Mouse (Mus musculus): ENCODE measurements at regions not wholly inside any gene's neighbourhood (a gene's known extent, or its start where the extent isn't known, plus 50 kb on each side); places are given as distances from the start of the nearest gene placed in this dataset.
A peak's percentile ranks its signal among the peaks of the same experiment; 100 is the strongest.

DNA sequence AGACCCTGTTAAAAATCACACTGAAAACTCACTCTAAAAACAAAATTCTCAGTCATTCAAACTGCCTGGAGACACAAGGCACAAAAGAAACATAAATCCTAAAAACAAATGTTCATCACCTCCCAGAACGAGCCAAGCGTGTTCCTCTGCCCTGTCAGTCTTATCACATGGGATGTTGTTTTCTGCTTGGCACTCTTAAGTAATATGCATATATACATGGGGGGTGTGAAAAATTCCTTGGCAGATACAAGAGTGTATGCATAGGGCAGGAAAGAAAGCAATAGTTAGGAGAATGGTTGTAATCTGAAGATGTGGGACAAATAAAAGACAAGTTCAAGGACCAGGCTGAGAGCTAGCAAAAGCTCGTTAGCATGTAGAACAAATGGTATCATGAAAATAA, 179.4 kb downstream of the Qdpr start:
- DNase-seq, result no peak

DNA sequence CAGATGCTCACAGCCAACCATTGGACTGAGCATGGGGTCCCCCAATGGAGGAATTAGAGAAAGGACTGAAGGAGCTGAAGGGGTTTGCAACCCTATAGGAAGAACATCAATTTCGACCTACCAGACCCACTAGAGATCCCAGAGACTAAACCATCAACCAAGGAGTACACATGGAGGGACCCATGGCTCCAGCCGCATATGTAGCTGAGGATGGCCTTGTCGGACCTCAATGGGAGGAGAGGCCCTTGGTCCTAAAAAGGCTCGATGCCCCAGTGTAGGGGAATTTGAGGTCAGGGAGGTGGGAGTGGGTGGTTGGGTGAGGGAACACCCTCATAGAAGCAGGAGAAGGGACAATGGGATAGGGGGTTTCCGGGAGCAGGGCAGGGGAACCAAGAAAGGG, 180.6 kb downstream of the Qdpr start:
- DNase-seq, result no peak

DNA sequence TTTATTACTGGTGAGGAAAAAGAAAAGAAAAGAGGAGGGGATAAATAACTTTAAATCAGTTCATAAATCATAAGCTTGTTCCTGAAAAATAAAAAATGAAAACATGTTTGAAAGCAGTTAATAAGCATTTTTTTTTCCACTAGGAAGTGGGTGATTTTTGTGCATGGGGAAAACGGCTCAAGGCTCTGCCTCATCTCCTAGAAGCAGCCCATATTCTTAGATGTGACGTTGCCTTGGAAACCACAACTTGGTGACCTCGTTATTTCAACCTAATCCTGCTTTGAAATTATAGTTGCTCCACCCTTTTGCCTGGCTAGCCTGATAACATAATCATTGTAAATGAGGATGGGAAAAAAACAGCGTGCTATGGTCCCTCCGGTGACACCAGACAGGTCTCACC, 183.1 kb downstream of the Qdpr start:
- no peak for DNase-seq

DNA sequence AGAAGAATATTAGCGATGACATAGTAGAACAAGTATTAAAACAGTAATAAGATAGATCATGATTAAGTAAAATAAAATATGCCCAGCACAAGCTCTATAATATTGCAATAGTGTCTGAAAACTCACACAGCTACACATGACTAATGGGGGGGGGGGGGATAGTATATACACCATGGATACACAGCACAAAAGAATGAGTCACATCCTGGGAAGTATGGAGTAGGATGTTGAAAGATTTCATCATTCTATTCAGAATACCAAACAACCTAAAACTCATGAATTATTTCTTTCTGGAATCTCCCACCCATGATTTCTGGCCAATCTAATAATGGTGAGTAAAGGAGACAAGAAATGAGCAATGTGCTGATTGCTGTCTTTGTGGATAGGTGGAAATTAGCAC, 191.6 kb downstream of the Qdpr start:
- no peak for DNase-seq

DNA sequence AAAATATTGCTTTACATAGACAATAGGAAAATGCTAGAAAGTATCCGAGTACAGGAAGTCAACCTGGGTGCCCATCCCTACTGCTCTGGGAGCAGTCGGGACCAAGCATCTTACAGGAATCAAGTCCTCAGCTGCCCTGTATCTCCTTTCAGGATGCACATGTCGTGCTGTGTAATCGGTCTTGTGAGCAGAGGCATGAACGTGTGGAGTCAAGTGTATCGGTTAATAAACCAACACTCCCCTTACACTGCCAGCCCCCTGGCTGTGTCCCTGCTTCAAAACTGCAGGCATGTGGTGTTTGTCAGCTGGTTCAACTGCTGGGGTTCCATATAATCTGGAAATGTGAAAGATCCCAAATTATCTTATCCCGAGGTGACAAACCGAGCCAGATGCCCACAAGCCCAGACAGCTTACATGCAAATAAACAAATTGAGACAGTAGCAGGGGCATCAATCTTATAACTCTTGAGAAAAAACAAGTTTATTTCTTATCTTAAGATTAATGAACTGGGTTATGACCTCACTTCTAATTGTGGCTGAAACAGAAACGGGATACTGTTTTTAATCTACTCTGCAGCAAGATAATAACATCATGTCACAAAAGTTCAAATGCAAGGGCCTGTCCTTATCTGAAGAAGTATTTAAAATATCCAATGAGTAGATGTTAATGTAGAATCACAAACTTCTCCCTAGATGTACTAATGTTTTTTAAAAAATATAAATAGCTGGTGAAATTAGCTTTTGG, 193.6 kb downstream of the Qdpr start:
- DNase-seq, result peak; percentile 6

DNA sequence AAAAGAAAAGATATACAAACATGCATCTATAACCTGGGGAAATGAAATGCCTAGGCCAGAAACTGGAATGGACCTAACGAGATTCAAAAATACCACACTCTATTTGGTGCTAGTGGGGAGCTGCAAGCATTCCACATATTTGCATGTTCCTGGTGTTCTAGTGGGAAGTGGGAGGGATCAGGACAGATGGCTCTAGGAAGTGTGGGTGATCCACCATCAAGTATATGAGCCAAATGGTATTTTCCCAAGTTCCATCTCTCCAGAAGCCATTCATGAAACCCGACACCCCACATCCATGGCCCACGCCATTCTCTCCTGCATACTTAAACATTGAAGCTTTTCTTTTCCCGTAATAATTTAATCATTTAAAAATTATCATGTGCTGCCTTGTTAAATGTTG, 218.2 kb downstream of the Qdpr start:
- no peak for DNase-seq

- no peak for DNase-seq
Measured at GRCm38 (mm10) chr5:45230097-45230496, 219.9 kb downstream of the Qdpr start.

DNA sequence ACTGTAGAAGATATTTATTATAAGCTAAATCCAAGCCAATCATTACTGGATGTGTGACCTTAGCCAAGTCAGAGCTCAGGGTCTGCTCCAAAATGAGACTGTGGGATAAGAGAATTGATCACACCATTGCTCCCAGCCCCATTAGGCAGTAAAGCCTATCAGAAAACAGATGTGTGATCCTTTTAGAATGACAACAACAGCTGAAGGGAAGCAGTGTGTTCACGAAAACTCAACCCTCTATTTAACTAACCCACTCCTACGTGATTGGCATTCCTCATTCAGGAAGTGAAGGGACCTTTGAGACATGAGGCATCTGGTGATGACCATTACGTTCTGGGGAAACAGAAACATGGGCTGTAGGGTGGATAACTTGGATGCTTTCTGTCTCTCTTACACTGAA, 220.6 kb downstream of the Qdpr start:
- DNase-seq, result no peak

GRCm38 (mm10) chr5:45228226-45228927, 221.7 kb downstream of the Qdpr start:
- no peak for DNase-seq

- DNase-seq, result peak; percentile 34
Measured at GRCm38 (mm10) chr5:45220272-45220916, 229.6 kb downstream of the Qdpr start.

GRCm38 (mm10) chr5:45219558-45219957, 230.5 kb downstream of the Qdpr start:
- DNase-seq, result no peak

- no peak for DNase-seq
Measured at GRCm38 (mm10) chr5:45219101-45219500, 230.9 kb downstream of the Qdpr start.

- no peak for DNase-seq
Measured at GRCm38 (mm10) chr5:45214475-45214874, 235.6 kb downstream of the Qdpr start.

DNA sequence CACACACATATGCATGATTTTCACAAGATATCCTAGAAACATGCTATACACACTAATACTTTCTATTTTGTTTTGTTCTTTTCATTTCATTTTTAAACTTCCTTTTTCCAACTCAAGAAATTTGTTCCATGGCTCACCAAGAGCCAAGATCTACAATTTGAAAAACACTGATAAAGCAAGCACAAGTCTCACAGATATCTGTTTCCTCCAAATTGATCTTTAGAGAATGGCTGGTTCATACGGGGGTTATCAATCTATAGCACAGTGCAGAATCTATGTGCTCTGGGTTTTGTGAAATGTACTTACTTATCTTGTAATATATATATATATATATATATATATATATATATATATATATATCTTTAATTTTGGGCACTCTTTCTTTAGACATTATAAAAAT, 251.6 kb downstream of the Qdpr start:
- no peak for DNase-seq

DNA sequence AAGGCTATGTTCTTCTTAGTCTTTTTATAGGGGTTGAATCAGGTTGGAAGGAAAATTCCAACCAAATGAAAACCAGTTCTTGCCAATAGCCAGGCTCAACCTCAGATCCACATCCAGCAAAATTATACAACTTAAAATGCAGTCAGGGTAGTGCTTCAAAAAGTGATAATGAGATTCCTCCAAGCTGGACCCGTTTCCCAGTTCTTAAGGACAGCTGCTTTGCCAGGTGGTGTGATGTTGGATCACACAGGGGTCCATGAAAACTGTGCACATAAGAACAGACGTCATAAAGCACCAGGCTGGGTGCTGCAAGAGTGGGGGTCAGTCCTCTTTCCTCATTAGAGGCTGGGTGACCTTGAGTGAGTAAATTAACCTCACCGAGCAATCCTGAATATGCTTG, 253.9 kb downstream of the Qdpr start:
- DNase-seq, result no peak

DNA sequence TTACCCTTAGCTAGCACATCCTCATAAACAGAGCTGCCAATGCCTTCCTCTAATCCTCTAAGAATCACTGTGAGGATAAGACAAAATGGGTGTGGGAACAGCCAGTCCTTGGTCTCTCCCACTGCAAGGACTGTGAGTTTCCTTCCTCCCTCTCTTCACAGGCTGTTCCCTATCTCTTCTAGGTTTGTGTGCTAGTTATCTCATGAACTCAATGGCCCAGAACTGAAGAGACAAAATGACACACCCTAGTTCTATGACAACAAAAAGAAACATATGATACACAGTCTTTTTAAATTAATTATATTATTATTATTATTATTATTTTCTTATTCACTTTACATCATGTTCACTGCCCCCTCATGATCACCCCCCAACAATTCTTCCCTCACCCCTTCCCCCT, 257.7 kb downstream of the Qdpr start:
- DNase-seq, result no peak

GRCm38 (mm10) chr5:45173035-45173755, 276.8 kb downstream of the Qdpr start:
- peak; percentile 19 for DNase-seq

- DNase-seq, result no peak
Measured at GRCm38 (mm10) chr5:45159194-45159593, 290.8 kb downstream of the Qdpr start.

DNA sequence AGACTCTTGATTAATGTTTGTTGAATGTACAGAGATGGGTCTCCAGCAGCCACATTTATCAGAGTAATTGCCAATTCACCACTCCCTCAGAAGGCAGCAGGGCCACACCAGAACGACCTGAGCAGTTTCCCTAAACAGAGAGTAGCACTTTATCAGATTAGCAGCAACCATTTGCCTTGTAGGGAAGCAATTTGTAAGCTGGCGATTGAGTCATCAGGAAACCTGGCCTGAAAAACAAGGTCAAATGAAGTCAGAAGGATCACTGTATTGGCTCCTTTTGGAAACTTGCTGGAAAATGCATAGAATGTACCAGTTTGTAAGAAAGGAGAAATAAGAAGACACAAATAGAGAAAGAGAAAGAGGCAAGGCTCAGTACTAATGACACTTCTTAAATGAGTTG, 295.1 kb downstream of the Qdpr start:
- peak; percentile 23 for DNase-seq

GRCm38 (mm10) chr5:45144186-45144585, 305.9 kb downstream of the Qdpr start:
- DNase-seq, result no peak

GRCm38 (mm10) chr5:45137198-45137973, 312.6 kb downstream of the Qdpr start:
- DNase-seq, result no peak

DNA sequence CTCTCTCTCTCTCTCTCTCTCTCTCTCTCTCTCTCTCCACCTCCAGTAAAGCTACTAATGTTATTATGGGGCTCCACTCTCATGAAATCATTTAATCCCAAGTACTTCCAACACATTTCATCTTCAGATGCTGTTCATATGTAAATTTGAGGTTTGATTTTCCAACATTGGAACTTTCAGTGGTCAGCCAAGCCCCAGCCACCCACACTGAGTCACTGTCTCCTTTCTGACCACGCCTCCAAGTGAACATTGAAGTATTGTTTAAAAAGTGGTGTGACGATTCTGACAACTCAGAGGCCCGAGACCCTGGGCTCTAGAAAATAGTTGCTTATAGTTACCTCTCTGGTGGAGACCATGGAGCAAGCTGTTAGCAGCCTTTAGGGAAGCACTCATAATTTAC, 313.3 kb downstream of the Qdpr start:
- no peak for DNase-seq

Data from adrenal gland, adult 2 months (tissue).